Mouse (Mus musculus) cortical plate, adult 2 months (tissue): Measurements from ENCODE around the gene Wdr27.
"Not testable (repeated sequence)": the region's sequence is repeated elsewhere in the genome, so short reads cannot be mapped to it uniquely, and the experiment has no call there.

Source experiments
- CTCF ChIP-seq: fragments of 200-500 bp; IDR thresholded peaks from 2 replicates; pipeline ENCODE4 v1.5.1; 2011; ENCODE audit warnings: mild to moderate bottlenecking, control low read depth, low read length; ENCODE audit not compliant: insufficient read depth; ENCODE audit errors: extremely low read depth
- POLR2A ChIP-seq: fragments of 200-500 bp; IDR thresholded peaks from 2 replicates; pipeline ENCODE4 v1.6.1; 2011; ENCODE audit warnings: mild to moderate bottlenecking, low read length, control low read depth; ENCODE audit not compliant: insufficient read depth; ENCODE audit errors: extremely low read depth

DNA sequence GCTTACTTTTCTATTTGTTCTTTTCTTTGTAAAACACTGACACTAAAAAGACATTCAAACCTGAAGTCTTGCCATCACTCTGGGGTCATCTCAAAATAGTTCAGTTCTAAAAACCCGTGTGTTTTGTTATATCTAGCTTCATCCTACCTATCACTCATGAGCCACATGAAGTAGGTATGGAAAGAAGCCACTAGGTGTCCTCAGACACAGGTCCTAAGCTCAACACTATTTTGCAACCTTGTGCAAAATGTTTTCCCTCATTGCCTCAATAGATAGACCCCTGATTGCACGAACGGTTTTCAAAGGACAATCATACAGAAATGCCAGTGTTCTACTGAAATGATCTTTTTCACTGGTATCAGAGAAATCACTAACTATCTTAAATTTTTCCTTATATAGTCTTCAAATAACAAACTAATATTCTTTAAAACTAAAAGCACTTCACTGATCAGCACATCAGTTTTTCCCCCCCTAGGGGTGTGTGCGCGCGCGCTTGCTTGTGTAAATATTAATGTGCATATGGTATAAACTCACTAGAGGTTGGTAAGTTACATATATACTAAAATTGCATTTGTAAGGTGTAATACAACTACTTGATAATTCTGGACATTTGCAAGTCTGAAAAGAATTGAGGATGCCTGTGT lies 34.9 kb upstream of the Wdr27 start:
- TF ChIP-seq POLR2A, CTCF: not testable (repeated sequence)
